Mouse (Mus musculus): ENCODE measurements at regions not wholly inside any gene's neighbourhood (a gene's known extent, or its start where the extent isn't known, plus 50 kb on each side); places are given as distances from the start of the nearest gene placed in this dataset.

GRCm38 (mm10) chr14:59075845-59076745 is 66.6 kb downstream of the 1700129C05Rik start:
- no peak overlapping the region for H3K27ac ChIP-seq
- no peak overlapping the region for H3K4me3 ChIP-seq (ENCODE audit: insufficient read depth in 1 of 2, low read depth in 2 of 2, low read length in 2 of 2)
- H3K36me3 ChIP-seq (replicated peaks; ENCODE audit: control insufficient read depth, insufficient read depth, low read depth) = no peaks in the 10 kb centered on the region
- no peak for ATAC-seq (ENCODE audit: insufficient read depth)
- no peaks in the 10 kb centered on the region; a peak in 1 of 4 replicates for H3K4me1 ChIP-seq (replicated peaks; ENCODE audit: control insufficient read depth in 2 of 2, insufficient read depth in 2 of 2, low read length in 1 of 2)
- H3K27me3 ChIP-seq (ENCODE audit: control insufficient read depth, insufficient read depth, low read length) = no peaks in the 10 kb centered on the region
- H3K9me3 ChIP-seq (ENCODE audit: control insufficient read depth, low read length) = no peaks in the 10 kb centered on the region
- DNase-seq (ENCODE audit: low read depth in 3 of 3, low spot score in 3 of 3) = no peak
- TF ChIP-seq CTCF (IDR thresholded peaks at IDR 0.05; ENCODE audit: low read depth) = no peak
- no peak for TF ChIP-seq EP300 (IDR thresholded peaks at IDR 0.05; ENCODE audit: low read depth)
- no peak overlapping the region for H3K9ac ChIP-seq (replicated peaks)
- no peak overlapping the region for H3K4me2 ChIP-seq (ENCODE audit: low read depth)
- 41% methylated on average over 29 of the region's 29 CpGs for WGBS (ENCODE audit: insufficient replicate concordance)

GRCm38 (mm10) chr14:59072323-59073039 is 70.2 kb downstream of the 1700129C05Rik start:
- no peaks in the 10 kb centered on the region for H3K36me3 ChIP-seq (replicated peaks; ENCODE audit: control insufficient read depth, insufficient read depth, low read depth)
- DNase-seq (ENCODE audit: low read depth in 3 of 3, low spot score in 3 of 3) (no peak), ATAC-seq (ENCODE audit: insufficient read depth) (no peak)
- H3K9me3 ChIP-seq (ENCODE audit: control insufficient read depth, low read length) = no peaks in the 10 kb centered on the region
- no peak for TF ChIP-seq EP300 (IDR thresholded peaks at IDR 0.05; ENCODE audit: low read depth)
- TF ChIP-seq CTCF (IDR thresholded peaks at IDR 0.05; ENCODE audit: low read depth) = no peak
- H3K27me3 ChIP-seq (ENCODE audit: control insufficient read depth, insufficient read depth, low read length) = no peaks in the 10 kb centered on the region
- H3K27ac ChIP-seq = no peak overlapping the region
- WGBS (ENCODE audit: insufficient replicate concordance) = 64% methylated on average over 7 of the region's 7 CpGs
- H3K4me3 ChIP-seq (ENCODE audit: insufficient read depth in 1 of 2, low read depth in 2 of 2, low read length in 2 of 2) = no peak overlapping the region
- no peak overlapping the region for H3K4me2 ChIP-seq (ENCODE audit: low read depth)
- no peak overlapping the region for H3K9ac ChIP-seq (replicated peaks)
- H3K4me1 ChIP-seq (replicated peaks; ENCODE audit: control insufficient read depth in 2 of 2, insufficient read depth in 2 of 2, low read length in 1 of 2) = no peaks in the 10 kb centered on the region; a peak in 1 of 4 replicates

- Histone ChIP-seq H3K27me3 (ENCODE audit: control insufficient read depth, insufficient read depth, low read length) (no peaks in the 10 kb centered on the region), H3K36me3 (replicated peaks; ENCODE audit: control insufficient read depth, insufficient read depth, low read depth) (no peaks in the 10 kb centered on the region), H3K4me3 (ENCODE audit: insufficient read depth in 1 of 2, low read depth in 2 of 2, low read length in 2 of 2) (no peak overlapping the region), H3K9ac (replicated peaks) (no peak overlapping the region), H3K9me3 (ENCODE audit: control insufficient read depth, low read length) (no peaks in the 10 kb centered on the region), H3K4me1 (replicated peaks; ENCODE audit: control insufficient read depth in 2 of 2, insufficient read depth in 2 of 2, low read length in 1 of 2) (no peaks in the 10 kb centered on the region), H3K4me2 (ENCODE audit: low read depth) (no peak overlapping the region), H3K27ac (no peak overlapping the region)
- TF ChIP-seq CTCF (IDR thresholded peaks at IDR 0.05; ENCODE audit: low read depth) (no peak), EP300 (IDR thresholded peaks at IDR 0.05; ENCODE audit: low read depth) (no peak)
- 68% methylated on average over 2 of the region's 2 CpGs for WGBS (ENCODE audit: insufficient replicate concordance)
- DNase-seq (ENCODE audit: low read depth in 3 of 3, low spot score in 3 of 3) (no peak), ATAC-seq (ENCODE audit: insufficient read depth) (no peak)
These were observed 72.6 kb downstream of the 1700129C05Rik start for GRCm38 (mm10) chr14:59070056-59070455.

GRCm38 (mm10) chr14:59066456-59067220 is 76.1 kb downstream of the 1700129C05Rik start:
- no peaks in the 10 kb centered on the region for H3K27me3 ChIP-seq (ENCODE audit: control insufficient read depth, insufficient read depth, low read length)
- no peaks in the 10 kb centered on the region for H3K36me3 ChIP-seq (replicated peaks; ENCODE audit: control insufficient read depth, insufficient read depth, low read depth)
- DNase-seq (ENCODE audit: low read depth in 3 of 3, low spot score in 3 of 3) (no peak), ATAC-seq (ENCODE audit: insufficient read depth) (no peak)
- H3K4me1 ChIP-seq (replicated peaks; ENCODE audit: control insufficient read depth in 2 of 2, insufficient read depth in 2 of 2, low read length in 1 of 2) = no peaks in the 10 kb centered on the region
- 64% methylated on average over 8 of the region's 8 CpGs for WGBS (ENCODE audit: insufficient replicate concordance)
- no peak overlapping the region for H3K4me3 ChIP-seq (ENCODE audit: insufficient read depth in 1 of 2, low read depth in 2 of 2, low read length in 2 of 2)
- H3K4me2 ChIP-seq (ENCODE audit: low read depth) = no peak overlapping the region
- H3K9me3 ChIP-seq (ENCODE audit: control insufficient read depth, low read length) = no peaks in the 10 kb centered on the region
- no peak overlapping the region for H3K27ac ChIP-seq
- no peak overlapping the region for H3K9ac ChIP-seq (replicated peaks)
- TF ChIP-seq EP300 (IDR thresholded peaks at IDR 0.05; ENCODE audit: low read depth) = no peak
- no peak for TF ChIP-seq CTCF (IDR thresholded peaks at IDR 0.05; ENCODE audit: low read depth)
